Mouse (Mus musculus) megakaryocyte, adult 5-6 weeks (primary cell): ENCODE results near the gene BC030867. TPM values are rescaled to one million over a fixed set of nuclear protein-coding genes. Genes with fewer than 3 reads are reported as not detected.

Experiments
- ATAC-seq: 2 replicates; pipeline ENCODE4 v1.8.0; 2016; ENCODE audit warnings: mild to moderate bottlenecking, inconsistent platforms; ENCODE audit not compliant: poor library complexity, severe bottlenecking
- total RNA-seq, 2 experiments: library from RNA; stranded (forward) in 1 of 2; stranded (reverse) in 1 of 2; fragments of 153-499, 151-499 nt in 1 of 2; fragments of 221-1000, 200-1000 nt in 1 of 2; gene quantifications; 2 replicates each; pipeline versions ENCODE4 v1.2.3 to v1.2.4; 2015 to 2017

BC030867 gene
- total RNA-seq, 2 experiments from 2014 or later: 5.0 to 8.7 TPM

GRCm38 (mm10) chr11:102289511-102290100 lies 40.9 kb downstream of the BC030867 start:
- ATAC-seq: no peak

GRCm38 (mm10) chr11:102290141-102290540 lies 41.5 kb downstream of the BC030867 start:
- ATAC-seq: no peak

- no peak for ATAC-seq
Measured at GRCm38 (mm10) chr11:102291051-102291535, 42.4 kb downstream of the BC030867 start.

DNA sequence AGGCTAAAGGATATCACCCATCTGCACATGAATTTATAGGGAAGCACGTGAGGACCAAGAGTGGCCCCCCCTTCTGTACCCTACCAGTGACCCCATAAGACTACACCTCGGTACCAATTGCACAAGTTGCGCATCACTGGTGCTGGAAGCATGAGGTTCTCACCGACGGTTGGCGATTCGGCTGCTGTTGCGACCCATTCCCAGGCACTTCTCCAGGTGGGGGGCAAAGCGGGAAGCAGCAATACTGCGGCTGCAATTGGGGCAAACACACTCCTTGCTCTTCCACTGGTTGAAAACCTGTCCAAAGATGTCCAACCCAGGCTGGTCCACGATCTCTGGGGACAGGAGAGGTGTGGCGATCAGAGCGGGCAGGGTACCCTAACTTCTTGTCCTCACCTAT lies 45.3 kb downstream of the BC030867 start:
- ATAC-seq: no peak

DNA sequence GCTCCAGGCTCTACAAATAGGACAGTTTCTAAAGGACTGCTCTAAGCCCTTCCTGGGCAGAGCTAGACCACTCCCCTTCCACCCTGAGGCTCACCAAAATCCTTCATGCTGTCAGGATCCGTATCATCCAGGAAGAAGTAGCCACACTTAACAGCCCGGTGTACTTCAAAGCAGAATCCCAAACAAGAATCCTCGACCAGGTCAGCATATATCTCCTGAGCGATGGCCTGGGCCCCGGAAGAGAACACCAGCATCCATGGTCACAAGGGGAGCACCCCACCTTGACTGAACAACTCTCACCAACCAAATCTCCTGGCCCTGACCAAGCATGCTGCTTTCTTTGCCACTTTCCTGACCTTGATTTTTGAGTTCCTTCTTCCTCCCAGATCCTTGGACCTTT lies 45.7 kb downstream of the BC030867 start:
- ATAC-seq: no peak

DNA sequence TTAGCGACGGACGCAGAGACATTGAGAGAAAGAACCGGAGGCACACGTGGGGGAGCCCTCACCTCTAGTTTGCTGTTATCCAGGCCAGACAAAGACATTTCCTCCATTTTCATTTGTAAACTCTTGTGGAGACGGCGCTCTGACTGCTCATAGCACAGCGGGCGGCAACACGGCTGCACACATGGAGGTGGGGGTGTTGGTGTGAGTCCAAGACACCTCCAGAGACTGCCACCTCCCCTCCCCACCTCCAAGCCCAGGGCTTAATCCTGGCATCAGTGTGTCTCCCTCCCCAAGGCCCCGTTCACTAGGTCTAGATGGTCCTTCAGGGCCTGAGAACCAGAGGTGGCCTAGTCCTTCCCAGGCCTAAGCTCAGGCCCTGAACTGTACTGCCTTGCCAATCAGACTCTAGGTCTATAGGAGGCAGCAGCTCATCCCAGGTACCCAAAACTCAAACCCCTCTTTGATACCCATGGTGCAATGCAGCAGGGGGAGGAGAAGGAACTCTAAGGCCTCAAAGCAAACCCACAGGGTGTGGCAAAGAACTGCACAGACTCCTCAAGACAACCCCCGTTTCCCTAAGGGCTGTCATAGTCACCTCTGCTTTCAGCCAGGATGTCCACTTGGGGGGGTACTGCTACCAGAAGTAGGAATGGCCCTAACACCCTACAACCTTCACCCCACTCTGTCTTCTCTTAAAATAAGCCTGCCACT lies 46.4 kb downstream of the BC030867 start:
- ATAC-seq: peak; percentile 39

GRCm38 (mm10) chr11:102295598-102296471 lies 47.2 kb downstream of the BC030867 start:
- peak; percentile 6 for ATAC-seq

DNA sequence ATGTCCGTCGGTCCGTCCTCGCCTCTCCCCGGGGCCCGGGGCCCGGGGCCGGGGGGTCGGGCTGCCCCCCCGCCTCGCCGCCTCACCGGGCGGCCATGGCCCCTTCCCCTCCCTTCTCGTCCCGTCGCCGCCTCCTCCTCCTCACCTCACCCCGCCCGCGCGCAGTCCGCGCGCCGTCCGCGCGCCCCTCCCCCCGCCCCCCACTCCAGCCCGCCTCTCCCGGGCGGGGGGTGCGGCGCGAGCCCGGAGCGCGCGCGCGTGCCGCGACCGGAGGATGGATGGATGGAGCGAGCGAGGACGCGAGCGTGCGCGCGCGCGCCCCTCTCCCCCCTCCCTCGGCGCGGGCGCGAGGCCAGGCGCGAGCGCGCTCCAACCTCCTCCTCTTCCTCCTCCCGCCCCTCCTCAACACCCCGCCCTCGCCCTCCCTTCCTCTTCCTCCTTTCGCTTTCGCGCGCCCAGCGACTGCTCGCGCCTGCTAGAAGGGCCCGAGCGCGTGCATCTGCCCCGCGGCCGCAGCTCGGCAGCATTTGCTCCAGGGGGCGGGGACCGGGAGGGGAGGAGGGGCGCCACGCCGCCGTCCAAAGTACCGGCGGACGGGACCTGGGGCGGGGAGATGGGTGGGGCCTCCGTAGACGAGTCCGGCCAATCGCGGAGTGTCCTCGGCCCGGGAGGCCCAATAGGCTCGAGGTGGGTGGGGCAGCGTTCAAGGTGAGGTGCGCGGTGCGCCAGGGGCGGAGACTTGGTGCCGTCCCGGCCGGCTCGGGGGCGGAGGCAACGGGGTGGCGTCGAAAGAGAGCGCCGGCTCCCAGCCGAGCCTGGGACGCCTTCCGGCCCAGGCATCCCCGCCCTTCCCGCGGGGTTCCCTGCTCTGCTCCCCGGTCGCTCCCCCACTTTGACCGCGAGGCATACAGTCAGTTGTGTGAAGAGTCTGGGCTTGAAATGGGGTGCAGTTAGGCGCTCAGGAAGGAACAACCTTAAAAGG lies 48.1 kb downstream of the BC030867 start, which contains the start of gene Atxn7l3:
TSS of gene Atxn7l3 (minus strand) at position 141 of the 982 bp plus-strand sequence.
- ATAC-seq: peak; percentile 79

DNA sequence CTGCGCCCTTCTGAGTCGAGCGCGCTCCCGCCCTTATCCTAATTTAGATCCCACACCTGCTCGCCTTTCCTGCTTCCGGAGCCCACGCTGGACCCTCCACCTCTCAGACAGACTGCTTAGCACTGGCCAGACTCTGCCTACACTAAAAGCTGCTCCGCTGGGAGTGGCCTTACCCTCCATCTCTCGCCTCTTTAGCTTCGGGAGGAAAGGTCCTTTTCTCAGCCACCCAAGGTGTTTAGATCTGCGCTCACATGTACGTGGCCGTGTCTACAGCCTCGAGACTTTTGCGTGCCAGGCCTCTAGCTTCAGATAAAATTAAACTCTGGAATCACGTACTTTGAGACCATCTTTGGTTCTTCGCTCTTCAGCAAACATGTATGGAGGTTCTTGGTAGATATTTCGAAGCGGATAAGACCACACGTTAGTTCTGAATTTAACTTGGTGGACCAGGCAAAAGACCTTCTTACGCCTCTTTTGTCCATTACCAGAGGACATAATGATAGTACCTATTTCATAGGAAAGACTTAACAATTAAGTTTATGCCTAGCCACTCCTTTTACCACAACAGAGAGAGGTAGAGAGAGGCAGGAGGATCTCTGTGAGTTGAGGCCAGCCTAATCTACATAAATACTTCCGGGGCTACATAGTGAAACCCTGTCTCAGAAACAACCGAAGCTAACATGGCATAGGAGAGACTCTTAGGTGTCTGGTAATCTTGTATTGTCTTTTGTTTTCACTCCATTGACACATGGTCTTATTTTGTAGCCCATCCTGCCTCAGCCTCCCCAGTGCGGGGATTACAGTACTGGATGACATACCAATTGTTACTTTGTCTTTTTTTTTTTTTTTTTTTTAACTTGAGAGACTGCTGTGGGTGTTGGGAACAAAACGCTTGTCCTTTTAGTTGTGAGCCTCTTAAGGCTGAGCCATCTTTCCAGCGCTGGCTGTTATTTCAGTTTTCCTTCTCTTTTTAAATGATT lies 49.2 kb downstream of the BC030867 start:
- ATAC-seq: no peak

GRCm38 (mm10) chr11:102299839-102300238 lies 51.2 kb downstream of the BC030867 start:
- ATAC-seq: no peak

GRCm38 (mm10) chr11:102304141-102304540 lies 55.5 kb downstream of the BC030867 start:
- no peak for ATAC-seq

GRCm38 (mm10) chr11:102305359-102305758 lies 56.7 kb downstream of the BC030867 start:
- ATAC-seq: no peak

DNA sequence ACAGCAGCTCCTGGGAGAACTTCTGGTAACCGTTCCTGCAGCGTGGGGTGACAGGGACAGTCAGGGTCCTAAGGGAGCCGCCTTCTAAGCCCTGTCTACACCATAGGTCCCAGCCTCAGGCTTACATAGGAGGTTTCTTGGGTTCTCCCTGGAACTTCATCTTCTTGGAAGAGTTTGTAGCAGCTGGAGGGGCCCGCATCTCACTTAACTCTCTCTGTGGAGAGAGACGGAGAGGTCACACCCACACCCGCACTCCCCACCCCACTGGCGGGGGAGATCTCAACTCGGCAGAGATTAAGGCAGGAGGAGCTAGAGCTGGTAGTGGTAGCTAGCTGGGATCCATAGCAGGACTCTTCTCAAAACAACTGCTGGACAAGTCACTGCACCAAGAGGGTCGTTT lies 59.4 kb downstream of the BC030867 start:
- no peak for ATAC-seq

- peak; percentile 98 for ATAC-seq
Measured at GRCm38 (mm10) chr11:102308979-102309378, 60.3 kb downstream of the BC030867 start.

- no peak for ATAC-seq
Measured at GRCm38 (mm10) chr11:102309821-102310617, 61.3 kb downstream of the BC030867 start.

- no peak for ATAC-seq
Measured at GRCm38 (mm10) chr11:102310768-102311695, 62.4 kb downstream of the BC030867 start.

DNA sequence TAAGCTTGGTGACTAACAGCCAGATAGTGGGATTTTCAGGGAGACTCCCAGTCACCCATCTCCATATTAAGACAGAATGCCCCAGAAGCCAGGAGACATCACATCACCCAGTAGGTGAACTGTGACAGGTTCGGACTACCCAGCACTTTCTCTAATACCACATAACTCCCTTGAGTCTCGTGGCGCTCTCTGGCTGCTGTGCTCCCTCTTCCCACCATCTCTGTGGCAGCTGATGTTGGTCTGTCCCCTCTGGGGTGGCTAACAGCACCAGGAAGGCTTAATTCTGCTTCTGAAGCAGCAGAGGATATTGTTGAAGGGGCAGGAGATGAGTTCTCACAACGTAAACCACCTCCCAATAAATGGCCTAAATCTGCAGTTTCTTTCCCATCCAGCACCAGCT lies 63.3 kb downstream of the BC030867 start:
- no peak for ATAC-seq
